Mouse (Mus musculus): Measurements from ENCODE around the gene Tpt1. TPM values are rescaled to one million over a fixed set of nuclear protein-coding genes. Genes with fewer than 3 reads are reported as not detected.

The Tpt1 gene
- 1,484 and 1,817 TPM in 2 replicates for polyA plus RNA-seq (2021; fragmentation: Nextera tagmentation)
- long read RNA-seq, experiment 1, transcript Tpt1-206 (3 exons, 890 nt), result minor isoform, 12 of 1,221 reads
- long read RNA-seq, experiment 1, transcript Tpt1-201 (6 exons, 1,169 nt), result major isoform, 1,117 of 1,221 reads
- long read RNA-seq, experiment 1, transcript Tpt1-208 (4 exons, 762 nt), result minor isoform, 9 of 1,221 reads
- long read RNA-seq, experiment 1, partial matches to known transcripts, result 26 of 1,221 reads
- long read RNA-seq, experiment 1, other reads (novel, unspliced or antisense), result 57 of 1,221 reads
- long read RNA-seq, experiment 2, transcript Tpt1-201 (6 exons, 1,169 nt), result major isoform, 125 of 138 reads
- long read RNA-seq, experiment 2, partial matches to known transcripts, result 1 of 138 reads
- long read RNA-seq, experiment 2, other reads (novel, unspliced or antisense), result 8 of 138 reads

GRCm38 (mm10) chr14:75844867-75845697 is at the start of gene Tpt1:
TSS of gene Tpt1 (plus strand) at chr14:75845093.

Other genes starting within 250 kb of the Tpt1 start
- gene Erich6b, start 202.8 kb upstream of the Tpt1 start, polyA plus RNA-seq (2021; fragmentation: Nextera tagmentation), result not detected in 2 replicates
- 7.9 and 8.2 TPM in 2 replicates for gene Cog3, start 90.6 kb upstream of the Tpt1 start, polyA plus RNA-seq (2021; fragmentation: Nextera tagmentation)
- 2.8 and 4.0 TPM in 2 replicates for gene Slc25a30, start 58.1 kb upstream of the Tpt1 start, polyA plus RNA-seq (2021; fragmentation: Nextera tagmentation)
- 18.5 and 21.9 TPM in 2 replicates for gene Kctd4, start 109.9 kb downstream of the Tpt1 start, polyA plus RNA-seq (2021; fragmentation: Nextera tagmentation)
- gene Gtf2f2, start 165.8 kb downstream of the Tpt1 start, polyA plus RNA-seq (2021; fragmentation: Nextera tagmentation), result 23.4 and 25.2 TPM in 2 replicates